Mouse (Mus musculus): ENCODE measurements around the gene Adamts7.

Gene Adamts7

DNA sequence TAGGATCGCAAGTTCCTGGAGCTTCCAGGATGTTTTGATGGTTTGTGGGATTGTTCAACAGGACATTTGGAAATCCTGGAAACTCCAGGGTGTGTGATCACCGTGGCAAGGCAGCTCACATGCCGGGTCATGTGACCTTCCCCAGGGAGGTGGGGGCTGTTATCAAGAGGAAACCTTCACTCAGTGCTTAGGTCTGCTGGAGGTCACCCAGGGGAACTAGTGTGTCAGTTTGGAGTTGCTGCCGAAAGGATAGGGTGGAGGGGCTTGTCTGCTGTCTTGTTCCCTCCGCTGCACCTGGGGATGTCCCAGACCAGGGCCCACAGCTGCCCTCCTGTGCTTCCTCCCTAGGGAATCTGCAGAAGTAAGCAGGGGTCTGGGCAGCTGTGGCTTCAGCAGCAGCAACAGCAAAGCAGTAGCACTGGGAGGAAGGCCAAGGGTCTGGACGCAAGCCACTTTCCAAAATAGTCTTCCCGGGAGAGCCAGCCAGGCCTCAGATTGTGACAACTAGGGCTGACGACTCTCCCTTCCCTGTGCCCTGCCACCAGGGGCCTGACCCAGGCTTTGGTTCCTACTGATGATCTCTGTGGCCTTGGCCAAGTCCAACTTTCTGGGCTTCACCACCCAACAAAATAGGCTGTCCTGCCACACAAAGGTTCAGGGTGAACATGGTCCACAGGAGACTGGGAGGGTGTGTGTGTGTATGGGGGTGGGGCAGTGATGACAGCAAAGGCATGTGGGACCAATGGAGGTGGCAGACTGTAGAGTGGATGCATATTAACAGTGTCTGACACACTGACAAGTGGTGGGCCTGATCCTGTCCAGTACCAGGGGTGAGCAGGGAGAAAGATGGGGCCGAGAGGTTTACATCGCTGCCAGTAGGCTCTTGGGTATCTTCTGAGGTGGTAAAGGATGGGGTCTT, 35.9 kb downstream of the Adamts7 start:
- DNase-seq, result peak; percentile 43 to 55

DNA sequence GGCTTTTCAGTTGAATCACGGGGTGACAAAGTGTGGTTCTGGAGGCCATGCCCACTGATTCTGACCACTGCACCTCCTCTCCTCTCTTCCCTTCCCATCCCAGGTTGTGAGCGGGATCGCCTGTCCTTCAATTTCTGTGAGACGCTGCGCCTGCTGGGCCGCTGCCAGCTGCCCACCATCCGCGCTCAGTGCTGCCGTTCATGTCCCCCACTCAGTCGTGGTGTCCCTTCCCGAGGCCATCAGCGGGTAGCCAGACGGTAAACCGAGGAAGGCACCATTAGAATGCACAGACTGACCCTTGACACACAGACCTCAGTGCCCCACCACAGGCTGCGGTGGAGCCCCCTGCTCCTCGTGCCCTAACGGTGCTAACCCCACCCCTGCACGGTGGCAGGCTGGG, 36.7 kb downstream of the Adamts7 start:
- no peak for DNase-seq

DNA sequence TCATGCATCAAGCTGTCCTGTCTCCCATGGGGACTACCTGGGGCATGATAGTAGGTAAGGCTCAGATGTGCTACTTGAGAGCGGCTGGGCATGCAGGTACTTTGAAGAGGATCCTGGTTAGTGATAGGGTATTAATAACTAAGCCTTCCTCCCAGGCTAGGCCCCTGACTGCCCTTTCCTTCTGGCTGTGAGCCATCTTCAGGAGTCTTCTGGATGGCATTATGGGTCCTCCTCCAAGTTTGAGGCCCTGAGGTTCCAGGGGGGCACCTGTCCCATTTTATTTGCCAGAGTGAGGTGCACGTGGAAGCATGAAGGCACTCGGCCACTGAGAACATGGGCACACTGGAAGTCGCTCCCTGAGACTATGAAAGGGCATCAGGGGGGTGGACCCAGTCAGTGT, 37.6 kb downstream of the Adamts7 start:
- DNase-seq, result no peak

DNA sequence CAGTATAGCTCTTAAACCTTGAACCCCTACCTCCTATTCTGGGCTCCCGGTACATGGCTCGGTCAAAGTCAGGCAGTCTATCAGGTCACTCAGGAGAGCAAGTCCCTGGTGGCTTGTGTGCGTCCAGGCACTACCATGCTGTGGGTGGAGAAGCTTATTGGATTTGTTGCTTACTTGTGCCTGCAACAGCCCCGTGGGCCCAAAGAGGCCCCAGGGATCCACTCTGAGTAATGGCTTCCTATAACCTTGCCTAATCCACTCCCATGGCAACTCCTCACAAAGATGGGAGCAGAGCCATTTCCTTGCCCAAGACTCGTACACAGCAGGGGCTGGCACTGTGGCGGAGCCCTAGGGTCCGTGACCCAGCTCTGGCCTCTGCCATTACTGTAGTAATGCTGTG, 38.2 kb downstream of the Adamts7 start:
- DNase-seq, result no peak

DNA sequence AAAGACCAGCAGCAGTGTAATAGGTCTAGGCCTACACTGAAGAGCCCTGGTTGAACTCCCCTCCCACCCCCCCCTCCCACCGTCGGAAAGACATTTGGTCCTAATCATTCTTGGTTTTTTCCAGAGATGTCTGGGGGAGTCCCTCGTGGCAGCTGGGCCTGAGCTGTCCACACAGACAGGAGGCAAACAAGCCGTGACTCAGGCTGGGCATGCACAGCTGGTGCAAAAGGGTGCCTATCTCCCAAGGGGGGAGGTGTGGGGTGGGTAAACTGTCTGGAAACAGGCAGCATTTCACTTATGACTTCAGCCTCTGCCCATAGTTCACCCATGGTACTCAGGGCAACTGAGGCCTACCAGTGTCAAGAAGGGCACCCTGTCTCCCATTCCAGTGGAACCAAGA, 38.7 kb downstream of the Adamts7 start:
- no peak for DNase-seq

DNA sequence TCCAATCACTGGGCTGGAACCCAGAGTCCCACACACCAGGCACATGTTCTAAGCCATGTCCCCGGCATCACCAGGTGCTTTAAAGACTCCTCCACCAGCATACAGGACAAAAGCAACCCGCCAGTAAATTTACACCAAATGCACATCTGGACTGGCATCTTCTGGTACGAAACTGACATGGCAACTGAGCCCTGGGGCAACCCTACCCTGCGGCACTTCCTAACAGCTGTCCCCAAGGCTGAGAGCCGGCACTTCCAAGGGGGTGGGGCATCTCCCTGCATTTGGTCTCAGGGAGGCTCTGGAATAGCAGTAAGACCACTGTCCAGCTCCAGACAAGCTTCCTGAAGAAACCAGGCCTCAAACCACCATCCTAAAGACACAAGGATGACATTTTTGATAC, 40.4 kb downstream of the Adamts7 start:
- no peak for DNase-seq

DNA sequence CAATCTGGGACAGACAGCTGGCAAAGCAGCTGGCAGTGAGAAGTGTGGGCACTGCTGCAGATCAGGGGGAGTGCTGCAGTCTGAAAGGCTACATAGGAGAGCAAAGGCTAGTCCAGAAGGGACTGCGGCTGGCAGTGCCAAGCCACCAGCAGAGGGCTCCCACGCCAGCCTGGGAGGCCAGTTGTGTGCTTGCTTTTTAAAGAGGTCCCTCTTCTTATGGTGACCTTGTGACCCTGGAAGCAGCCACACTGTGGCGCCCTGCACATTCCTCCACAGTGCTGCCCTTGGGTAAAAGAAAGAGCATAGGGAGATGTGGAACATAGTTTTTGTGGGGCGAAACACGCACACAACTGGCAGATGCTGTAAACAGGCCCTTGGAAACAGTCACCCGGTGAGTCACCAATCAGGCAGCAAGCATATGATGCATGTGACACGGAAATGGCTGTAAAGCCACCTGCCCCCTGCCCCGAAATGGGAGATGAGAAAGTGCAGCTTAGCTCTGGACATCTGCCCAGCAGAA, 41.6 kb downstream of the Adamts7 start:
- no peak for DNase-seq

DNA sequence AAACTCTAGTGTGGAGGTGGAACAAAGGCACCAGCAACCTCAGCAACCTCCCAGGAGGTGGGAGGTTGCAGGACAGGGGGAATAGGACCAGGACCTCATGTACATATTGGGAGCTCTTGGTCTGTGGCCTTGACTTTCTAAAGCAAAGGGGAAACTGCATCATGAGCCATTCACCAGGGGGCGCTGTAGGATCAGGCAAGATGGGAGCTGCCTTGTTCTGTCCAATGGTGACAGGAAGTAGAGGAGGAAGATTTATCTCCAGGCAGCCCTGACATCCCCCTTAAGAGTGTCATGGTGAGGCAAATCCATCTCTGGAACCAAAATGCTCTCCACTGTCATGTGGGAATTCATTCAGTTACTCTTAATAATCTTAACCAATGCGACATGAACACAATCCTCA, 43.6 kb downstream of the Adamts7 start:
- peak; percentile 85 to 94 for DNase-seq

DNA sequence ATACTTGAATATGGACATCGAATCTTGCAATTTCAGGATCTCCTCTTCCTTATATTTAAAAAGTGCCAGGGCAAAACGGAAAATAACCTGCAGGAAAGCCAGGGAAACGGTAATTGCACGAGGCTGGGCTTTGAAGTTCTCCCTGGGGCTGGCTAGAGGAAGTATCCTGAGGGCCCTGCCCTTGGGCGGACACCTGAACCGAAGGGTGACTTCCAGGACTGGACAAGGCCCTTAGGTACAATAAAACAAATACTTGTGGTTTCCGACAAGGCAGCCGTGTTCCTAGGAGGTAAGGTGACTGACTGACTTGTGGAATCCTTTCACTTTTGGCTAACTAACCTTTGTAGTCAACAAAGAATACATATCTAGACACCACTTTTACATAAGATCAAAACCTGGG, 44.9 kb downstream of the Adamts7 start:
- no peak for DNase-seq

DNA sequence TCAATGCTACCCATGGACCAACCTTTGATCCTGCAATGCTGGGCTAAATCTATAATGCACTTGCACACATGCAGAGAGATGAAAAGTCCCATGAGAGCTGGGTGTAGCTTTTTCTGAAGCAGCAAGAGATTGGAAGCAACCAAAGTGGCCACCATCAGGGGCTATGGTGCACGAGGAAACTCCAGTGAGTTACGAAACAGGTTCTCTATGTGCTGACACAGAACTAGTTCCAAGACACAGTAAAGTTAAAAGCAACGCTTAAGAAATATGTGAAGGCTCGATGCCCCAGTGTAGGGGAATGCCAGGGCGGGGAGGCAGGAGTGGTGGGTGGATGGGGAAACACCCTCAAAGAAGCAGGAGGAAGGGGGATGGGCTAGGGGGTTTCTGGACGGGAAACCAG, 45.8 kb downstream of the Adamts7 start:
- no peak for DNase-seq

DNA sequence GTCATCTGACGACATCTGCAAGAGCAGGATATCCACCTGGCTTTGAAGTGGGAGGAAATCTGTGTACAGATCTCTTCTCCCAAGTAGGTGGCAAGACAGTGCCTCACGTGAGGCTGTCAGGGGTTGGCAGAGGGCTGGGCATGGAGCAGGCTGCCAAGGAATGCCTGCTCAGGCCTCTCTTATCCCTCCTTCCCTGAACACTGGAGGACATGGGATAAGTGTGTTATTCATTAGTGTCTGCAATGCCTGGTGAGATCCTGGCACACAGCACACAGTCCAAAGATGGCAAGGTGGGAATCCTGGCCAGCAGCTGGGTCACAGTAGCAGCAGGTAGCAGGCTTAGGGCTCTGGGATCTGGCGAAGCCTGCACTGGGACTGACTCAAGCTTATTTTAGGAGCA, 50.3 kb downstream of the Adamts7 start:
- DNase-seq, result peak; percentile 53 to 64

DNA sequence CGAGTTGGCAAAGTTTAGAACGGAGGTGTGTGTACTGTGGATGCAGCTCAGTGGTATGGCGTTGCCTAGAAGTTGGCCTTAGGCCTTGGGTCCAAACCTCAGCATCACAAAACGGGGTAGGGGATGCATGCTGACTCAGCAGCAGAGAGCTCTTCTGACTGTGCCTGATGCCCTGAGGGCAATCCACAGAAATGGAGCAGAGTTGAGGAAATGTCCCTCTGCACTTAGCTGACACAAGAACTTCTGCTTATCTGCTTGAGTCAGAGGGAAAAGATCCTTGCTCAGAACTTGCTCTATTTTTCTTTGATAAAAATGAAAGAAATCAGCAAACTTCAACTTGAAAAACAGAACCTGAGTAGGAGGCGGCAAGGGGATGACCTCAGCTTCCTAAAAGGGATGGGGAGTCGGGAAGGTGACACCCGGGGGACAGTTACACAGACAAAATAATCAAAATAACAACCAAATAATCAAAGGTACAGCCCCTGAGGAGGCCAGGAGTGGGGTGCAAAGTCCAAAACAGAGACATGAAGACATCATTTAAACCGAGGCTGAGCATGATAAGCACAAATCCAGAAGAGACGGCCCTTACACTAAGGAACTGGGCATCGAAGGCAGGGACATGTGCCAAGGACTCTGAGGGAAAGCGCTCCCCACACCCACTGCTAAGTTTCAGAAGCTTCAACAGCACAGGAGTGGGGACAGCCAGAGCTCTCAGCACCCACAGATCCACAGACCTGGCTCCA, 53.6 kb downstream of the Adamts7 start:
- DNase-seq, result no peak

DNA sequence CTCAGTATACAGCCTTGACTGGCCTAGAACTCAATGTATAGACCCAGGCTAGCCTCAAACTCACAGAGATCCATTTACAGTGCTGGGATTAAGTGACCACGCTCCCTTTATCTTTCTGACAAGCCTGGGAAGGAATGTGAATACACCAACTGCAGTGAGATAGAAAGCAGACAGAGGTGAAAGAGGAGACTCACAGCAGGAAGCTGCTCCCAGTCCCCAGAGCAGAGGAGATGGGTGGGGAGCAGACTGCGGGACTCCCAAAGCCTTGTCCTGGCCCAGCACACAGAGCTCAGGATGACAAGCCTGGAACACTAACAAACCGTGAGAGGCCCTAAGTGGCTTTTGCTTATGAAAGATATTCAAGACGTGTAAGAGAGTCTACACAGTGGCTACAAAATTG, 54.6 kb downstream of the Adamts7 start:
- DNase-seq, result no peak

DNA sequence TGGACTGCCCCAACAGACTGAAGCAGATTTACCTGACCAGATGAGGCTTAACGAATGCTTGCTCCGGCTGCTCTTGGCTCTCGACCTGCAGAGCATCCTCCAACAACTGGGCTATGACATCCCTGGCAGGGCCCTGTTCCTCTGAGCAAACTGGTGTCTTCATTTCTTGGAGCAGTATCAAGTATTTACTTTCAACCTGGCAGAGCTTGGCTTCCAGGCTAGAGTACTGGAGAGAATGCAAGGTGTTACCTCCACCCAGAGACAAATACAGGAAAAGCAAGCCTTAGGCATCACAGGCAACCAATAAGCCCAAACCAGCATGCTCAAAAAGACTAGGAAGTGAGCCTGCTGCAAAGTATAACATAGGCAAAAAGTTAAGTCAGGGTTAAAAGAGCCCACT, 59.4 kb downstream of the Adamts7 start:
- no peak for DNase-seq

DNA sequence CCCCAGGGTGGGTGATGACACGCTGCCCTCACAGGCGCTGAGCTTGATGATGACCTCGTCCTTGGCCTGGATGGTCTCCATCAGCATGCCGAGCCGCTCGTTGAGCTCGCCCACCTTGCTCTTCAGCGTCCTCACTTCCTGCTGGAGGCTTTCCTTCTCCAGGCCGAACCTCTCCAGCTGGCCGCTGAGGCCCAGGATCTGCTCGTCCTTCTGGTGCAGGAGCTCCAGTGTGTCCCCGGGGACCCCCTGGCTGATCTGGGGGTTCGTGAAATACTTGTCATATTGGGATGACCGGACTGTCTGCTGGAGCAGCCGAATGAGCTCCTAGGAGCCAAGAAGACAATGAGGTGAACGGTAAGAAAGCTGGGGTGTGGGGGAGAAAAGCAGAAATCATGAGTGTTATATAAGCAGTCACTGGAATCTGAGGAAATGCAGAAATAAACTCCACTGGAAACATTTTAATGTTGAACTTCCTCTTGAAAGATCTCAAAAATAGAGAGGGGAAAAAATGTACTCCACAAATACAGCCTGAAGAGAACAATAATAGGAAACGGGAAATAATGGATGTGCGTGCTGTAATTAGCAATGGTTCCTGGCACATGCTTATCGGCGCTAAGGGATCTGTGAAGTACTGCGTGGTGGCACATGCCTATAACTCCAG, 63.3 kb downstream of the Adamts7 start:
- DNase-seq, result no peak

DNA sequence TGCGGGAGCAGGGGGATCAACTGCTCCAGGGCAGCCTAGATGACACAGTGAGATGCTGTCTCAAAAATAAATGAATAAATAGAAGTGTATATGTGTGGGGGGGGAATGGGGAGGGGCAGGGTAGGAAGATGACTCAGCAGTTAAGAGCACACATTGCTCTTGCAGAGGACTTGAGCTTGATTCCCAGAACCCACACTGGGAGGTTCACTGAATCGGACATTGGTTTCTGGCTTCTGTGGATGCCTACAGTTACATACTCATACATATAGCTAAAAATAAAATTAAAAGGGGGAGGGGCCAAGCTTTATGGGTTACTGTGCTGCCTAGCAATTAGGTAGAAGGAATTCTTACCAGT, 63.9 kb downstream of the Adamts7 start:
- DNase-seq, result no peak

DNA sequence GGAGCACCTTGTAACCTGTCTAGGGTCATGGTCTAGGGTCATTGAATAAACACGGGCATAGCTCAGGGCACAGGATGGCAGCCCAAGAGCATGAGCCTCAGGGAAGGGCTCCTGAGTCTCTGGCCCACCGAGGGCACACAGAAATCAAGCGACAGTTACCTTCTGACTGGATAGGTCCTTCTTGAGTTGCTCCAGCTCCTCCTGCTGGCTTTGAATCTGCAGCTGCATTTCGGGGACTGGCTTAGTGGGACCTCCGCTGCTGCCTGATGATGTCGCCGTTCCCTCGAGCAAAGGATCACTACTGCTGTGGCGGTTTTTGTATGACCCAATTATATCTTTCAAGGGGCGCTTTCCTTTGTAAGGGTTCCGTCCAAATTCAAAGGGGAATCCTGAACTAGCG, 64.3 kb downstream of the Adamts7 start:
- DNase-seq, result no peak

DNA sequence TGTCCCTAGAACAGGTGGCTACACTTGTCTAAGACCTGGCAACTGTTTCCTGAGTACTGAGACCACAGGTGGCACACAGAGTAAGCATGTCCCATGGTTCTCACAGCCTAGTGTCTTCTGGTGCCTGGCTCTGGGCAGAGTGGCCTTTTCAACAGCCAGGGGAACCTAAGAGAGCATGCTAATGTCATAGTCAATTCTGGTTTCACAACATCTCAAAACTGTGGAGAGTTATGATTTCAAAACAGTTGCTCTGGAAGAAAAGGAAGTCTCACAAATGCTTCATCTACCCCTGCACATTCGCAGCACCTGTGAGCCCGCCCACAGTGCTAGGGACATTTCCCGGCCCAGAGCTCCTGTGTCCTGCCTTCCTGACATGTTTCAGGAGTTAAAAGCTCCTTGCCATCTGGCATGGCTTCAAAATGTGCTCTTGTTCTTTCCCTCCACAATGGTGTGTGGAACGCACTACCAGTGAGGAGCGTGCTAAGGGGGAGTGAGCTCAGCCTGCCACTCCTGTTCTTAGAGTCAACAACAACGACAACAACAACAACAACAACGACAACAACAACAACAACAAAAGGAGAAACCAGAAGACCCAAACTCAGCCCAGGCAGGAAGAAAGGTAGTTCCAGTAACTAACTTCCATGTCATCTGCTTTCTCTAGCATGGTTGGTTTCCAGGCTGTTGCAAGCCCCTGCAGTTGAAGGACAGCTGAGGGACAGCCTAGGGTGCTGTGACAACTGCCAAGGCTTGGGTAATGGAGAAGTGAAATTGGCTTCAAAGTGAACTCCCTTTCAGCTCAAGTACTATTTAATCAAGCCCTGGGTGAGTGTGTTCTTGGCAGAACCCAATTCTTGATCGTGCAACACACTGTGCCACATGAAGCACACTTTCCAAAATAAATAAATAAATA, 70.2 kb downstream of the Adamts7 start:
- no peak for DNase-seq

DNA sequence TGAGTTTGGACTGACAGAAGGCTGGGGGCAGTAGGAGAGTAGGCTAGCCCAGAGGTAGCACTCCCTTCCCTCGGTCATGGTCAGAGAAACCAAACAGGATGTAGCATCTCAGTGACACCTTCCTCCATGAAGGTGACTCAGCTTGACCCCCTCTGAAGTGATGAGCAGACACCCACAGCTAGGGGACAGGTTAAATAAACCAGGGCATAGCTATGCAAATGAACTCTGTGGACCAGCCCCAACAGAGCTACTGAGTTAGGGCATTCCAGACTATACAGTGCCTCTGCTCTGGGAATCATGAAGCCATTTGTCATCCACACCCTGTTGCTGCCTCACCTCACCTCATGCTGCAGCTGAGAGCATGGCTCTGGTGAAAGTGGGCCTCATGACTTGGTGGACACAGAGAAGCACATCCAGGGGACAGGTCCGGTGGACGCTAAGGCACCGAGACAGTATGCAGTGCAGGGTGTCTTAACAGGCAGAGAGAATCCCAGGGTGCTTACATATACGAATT, 71.1 kb downstream of the Adamts7 start:
- no peak for DNase-seq

DNA sequence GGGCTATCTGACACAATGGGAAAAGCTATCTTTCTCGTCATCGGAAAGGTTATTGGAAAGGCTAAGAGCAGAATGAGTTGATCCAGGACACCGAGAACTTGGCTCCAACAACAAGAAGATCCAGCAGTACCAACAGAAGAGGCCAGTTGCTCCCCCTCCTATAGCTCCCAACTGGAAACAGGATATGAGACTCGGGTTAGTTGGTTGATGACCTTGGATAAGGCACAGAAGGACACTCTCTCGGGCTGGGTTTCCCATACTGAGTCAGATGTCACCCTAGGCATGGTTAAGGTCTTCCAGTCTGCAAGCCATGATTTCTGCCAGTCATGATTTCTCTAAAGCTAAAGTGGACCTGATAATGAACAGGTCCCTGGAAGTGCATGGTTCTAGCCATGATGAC, 71.9 kb downstream of the Adamts7 start:
- DNase-seq, result no peak

DNA sequence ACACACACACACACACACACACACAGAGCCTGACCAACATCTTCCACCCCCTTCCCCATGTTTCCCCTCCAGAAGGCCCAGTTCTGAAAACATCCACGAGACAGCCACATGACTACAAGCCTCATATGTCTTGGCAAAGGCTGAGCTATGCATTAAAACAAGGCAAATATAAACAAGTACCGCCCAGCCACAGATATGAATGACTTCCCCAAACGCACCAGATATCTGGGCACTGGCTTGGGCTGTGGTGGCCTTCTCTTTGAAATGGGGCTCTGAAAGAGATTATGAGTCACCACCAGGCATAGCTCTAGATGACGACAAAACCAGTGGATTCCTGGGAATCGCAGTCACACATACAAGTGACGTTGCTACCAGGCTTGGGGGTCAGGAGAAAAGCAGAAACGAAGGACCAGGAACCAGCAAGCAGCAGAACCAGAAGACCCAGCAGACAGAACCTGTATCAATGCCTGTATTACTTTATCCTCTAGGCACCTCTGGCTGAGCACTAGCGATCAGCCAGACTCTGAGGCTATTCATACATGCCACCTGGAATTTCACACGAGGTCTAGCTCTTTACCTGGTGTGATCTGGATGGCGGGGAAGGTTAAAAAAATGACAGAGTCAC, 72.5 kb downstream of the Adamts7 start:
- no peak for DNase-seq

DNA sequence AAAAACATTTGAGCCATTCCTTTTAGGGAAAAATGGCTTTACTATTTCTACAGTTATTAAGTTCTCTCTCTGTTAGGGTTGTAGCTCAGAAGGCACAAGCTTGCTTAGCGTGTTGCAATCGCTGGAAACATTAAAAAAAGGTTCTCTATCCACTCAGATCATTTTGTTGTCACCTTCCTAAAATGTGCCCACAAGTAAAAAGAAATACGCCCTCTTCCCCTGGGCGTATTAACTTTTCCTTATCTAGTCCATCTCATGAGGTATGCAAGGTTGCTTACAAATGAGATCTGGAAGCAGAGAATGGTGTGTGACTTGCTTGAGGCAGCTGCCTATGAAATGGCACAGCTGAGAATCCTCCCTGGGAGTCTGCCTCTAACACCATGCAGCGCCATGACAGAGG, 73.9 kb downstream of the Adamts7 start:
- DNase-seq, result no peak

All from cerebellum, postnatal 14 days (tissue).